In genomic region chr17:27510258-27511124, GRCm38 (mm10) we compare ENCODE assay signal across 22 mouse cellular contexts. TPM values are rescaled to one million over a fixed set of nuclear protein-coding genes. Genes with fewer than 3 reads are reported as not detected.
DNase-seq lines count a peak whose midpoint lies in the region; ATAC-seq and TF ChIP-seq lines count a peak whose summit lies in the region.
"Had no signal": no experiment of that assay in that cellular context is flagged by ENCODE, and none has a peak within 500 bp of the region (broad histone marks: within the 10 kb centered on the region; RNA-seq: fewer than 3 reads in every experiment).

No protein-coding gene starts in this region.

- H3K4me1 ChIP-seq in cerebellum, adult 2 months (ENCODE audit: control insufficient read depth, insufficient read depth, low read length): peaks cover 25% of the 10 kb centered on the region
- peaks cover 24% of the 10 kb centered on the region for H3K4me1 ChIP-seq in midbrain, embryonic 14.5 days (ENCODE audit: control insufficient read depth, insufficient read depth, low read length)

- TF ChIP-seq CTCF in cerebellum, adult 2 months (IDR thresholded peaks at IDR 0.05; ENCODE audit: borderline replicate concordance, insufficient read depth, low read depth, low read length): no peak

- no peaks in the 10 kb centered on the region for H3K9me3 ChIP-seq in midbrain, embryonic 14.5 days (ENCODE audit: control insufficient read depth, low read length)
- H3K9me3 ChIP-seq: embryonic facial prominence, embryonic 15.5 days; heart, embryonic 13.5 days; intestine, embryonic 15.5 days; limb, embryonic 12.5 days; lung, embryonic 15.5 days had no signal

- ATAC-seq in midbrain, embryonic 14.5 days (ENCODE audit: low FRiP score, low TSS enrichment): no peak
- ATAC-seq: activated CD4-positive, CD25-positive, alpha-beta regulatory T cell, adult 4 months; intestine, embryonic 15.5 days had no signal

- peak overlapping the region; percentile 81 for H3K4me3 ChIP-seq in cerebellum, adult 2 months (replicated peaks; ENCODE audit: insufficient read depth, low read depth, low read length)
- 0 out of 2 replicates have a peak overlapping the region, but pooled peaks have one; percentile 62 for H3K4me3 ChIP-seq in midbrain, embryonic 14.5 days (replicated peaks; ENCODE audit: low read depth, low read length)
- H3K4me3 ChIP-seq: embryonic facial prominence, embryonic 15.5 days; heart, embryonic 13.5 days; intestine, embryonic 15.5 days; limb, embryonic 12.5 days; lung, embryonic 15.5 days had no signal

- WGBS in cerebellum, adult 2 months: 9% methylated on average over 9 of the region's 9 CpGs
- WGBS in midbrain, embryonic 14.5 days: 51% methylated on average over 9 of the region's 9 CpGs

- peak overlapping the region; percentile 94 for H3K4me2 ChIP-seq in midbrain, embryonic 14.5 days (ENCODE audit: low read length)
- H3K4me2 ChIP-seq: embryonic facial prominence, embryonic 15.5 days; heart, embryonic 13.5 days; intestine, embryonic 15.5 days; limb, embryonic 12.5 days; lung, embryonic 15.5 days had no signal

- peak; percentile 64 to 69 for DNase-seq in cerebellum, adult 2 months
- no peak for DNase-seq in cerebellum, adult 11 months
- peak; percentile 68 for DNase-seq in brain, adult 2 months (ENCODE audit: low read depth, low spot score)
- peak; percentile 67 to 71 for DNase-seq in cerebellum, postnatal 25 days
- DNase-seq in midbrain, embryonic 14.5 days: no peak
- DNase-seq in kidney, postnatal 14 days: no peak
- DNase-seq in right cerebral cortex, postnatal 25 days: no peak
- DNase-seq in spleen, adult 12 weeks (ENCODE audit: low spot score): no peak
- DNase-seq: adrenal gland, postnatal 10 days; gastrocnemius, postnatal 10 days; heart, adult 18-20 months; heart, postnatal 36 days; thymus, postnatal 25 days had no signal

- peak overlapping the region; percentile 98 for H3K27ac ChIP-seq in cerebellum, adult 2 months (ENCODE audit: insufficient read depth, low read length)
- H3K27ac ChIP-seq in midbrain, embryonic 14.5 days (replicated peaks; ENCODE audit: low read depth, low read length): no peak overlapping the region
- H3K27ac ChIP-seq: embryonic facial prominence, embryonic 15.5 days; heart, embryonic 13.5 days; intestine, embryonic 15.5 days; limb, embryonic 12.5 days; liver, embryonic 14.5 days; lung, embryonic 15.5 days; macrophage had no signal

- TF ChIP-seq POLR2A in cerebellum, adult 2 months (IDR thresholded peaks at IDR 0.05; ENCODE audit: borderline replicate concordance, insufficient read depth, low read length): peak; percentile 12; the same call in 1 of the 2 replicates

- no peak overlapping the region for H3K9ac ChIP-seq in midbrain, embryonic 14.5 days (replicated peaks; ENCODE audit: low read length)
- H3K9ac ChIP-seq: embryonic facial prominence, embryonic 15.5 days; heart, embryonic 13.5 days; intestine, embryonic 15.5 days; limb, embryonic 12.5 days; liver, embryonic 14.5 days; lung, embryonic 15.5 days had no signal

- no peaks in the 10 kb centered on the region for H3K27me3 ChIP-seq in cerebellum, adult 2 months (ENCODE audit: control insufficient read depth, insufficient read depth, low read length)
- peaks cover 20% of the 10 kb centered on the region for H3K27me3 ChIP-seq in midbrain, embryonic 14.5 days (ENCODE audit: control insufficient read depth, insufficient read depth, low read length)

- no peaks in the 10 kb centered on the region for H3K36me3 ChIP-seq in midbrain, embryonic 14.5 days (ENCODE audit: control insufficient read depth, insufficient read depth, low read length)
- H3K36me3 ChIP-seq: embryonic facial prominence, embryonic 15.5 days; G1E; heart, embryonic 13.5 days; intestine, embryonic 15.5 days; limb, embryonic 12.5 days; lung, embryonic 15.5 days had no signal

RNA-seq across cellular contexts. Expression of gene Grm4, which starts 10.7 kb away (rescaled TPM):
- polyA plus RNA-seq in cerebellum, adult 2 months (2012; rRNA removed): 310 and 403 TPM in 2 replicates
- 9.8 and 10.1 TPM in 2 replicates for polyA plus RNA-seq in midbrain, embryonic 14.5 days (2014; fragmentation: Nextera tagmentation; extraction: Ambion mirVana)
- polyA plus RNA-seq: G1E, macrophage had no signal

RNA-seq across cellular contexts. Expression of gene Hmga1, which starts 45.8 kb away (rescaled TPM):
- 124 and 133 TPM in 2 replicates for polyA plus RNA-seq in cerebellum, adult 2 months (2012; rRNA removed)
- 134 and 143 TPM in 2 replicates for polyA plus RNA-seq in midbrain, embryonic 14.5 days (2014; fragmentation: Nextera tagmentation; extraction: Ambion mirVana)

RNA-seq across cellular contexts. Expression of gene AI413582, which starts 55.1 kb away (rescaled TPM):
- 98.9 and 104 TPM in 2 replicates for polyA plus RNA-seq in cerebellum, adult 2 months (2012; rRNA removed)
- 51.9 and 74.5 TPM in 2 replicates for polyA plus RNA-seq in midbrain, embryonic 14.5 days (2014; fragmentation: Nextera tagmentation; extraction: Ambion mirVana)

Comparison
In these comparisons a context has a peak if more than half of its experiments do, and no peak if none do; other contexts are left out.
1. DNase-seq: peak in cerebellum, adult 2 months (2 of 2), brain, adult 2 months (single experiment) and cerebellum, postnatal 25 days (2 of 2); none in cerebellum, adult 11 months (single experiment), midbrain, embryonic 14.5 days (single experiment), kidney, postnatal 14 days (single experiment), right cerebral cortex, postnatal 25 days (single experiment) and spleen, adult 12 weeks (single experiment).
2. RNA of gene Grm4, which starts 10.7 kb away (polyA plus RNA-seq): 310 to 403 TPM in cerebellum, adult 2 months; 9.8 to 10.1 TPM in midbrain, embryonic 14.5 days; every median in the first group is over 10 times any median in the second.